Mouse (Mus musculus) urinary bladder, postnatal 36 days (tissue): Measurements from ENCODE around the gene Abi3.

Source experiments
- DNase-seq, 2 experiments: peaks; one replicate each; pipeline ENCODE4 v3.0.0; 2022; ENCODE audit warnings: low spot score in 2 of 2, mixed read lengths in 1 of 2

Gene Abi3

GRCm38 (mm10) chr11:95789451-95789891 is 52.8 kb downstream of the Abi3 start:
- no peak for DNase-seq

GRCm38 (mm10) chr11:95786511-95786910 is 55.8 kb downstream of the Abi3 start:
- DNase-seq, result no peak

GRCm38 (mm10) chr11:95785675-95786074 is 56.6 kb downstream of the Abi3 start:
- no peak for DNase-seq

GRCm38 (mm10) chr11:95783958-95784357 is 58.3 kb downstream of the Abi3 start:
- DNase-seq, result no peak

- DNase-seq, result no peak
Observed at GRCm38 (mm10) chr11:95783457-95783856, 58.8 kb downstream of the Abi3 start.

GRCm38 (mm10) chr11:95781557-95781956 is 60.7 kb downstream of the Abi3 start:
- no peak for DNase-seq

- no peak for DNase-seq
Observed at GRCm38 (mm10) chr11:95780480-95780879, 61.8 kb downstream of the Abi3 start.
